Mouse (Mus musculus) cerebellum, adult 2 months (tissue): ENCODE data around the gene Rgs21.

Experiments used
- CTCF ChIP-seq: fragments of 200-500 bp; IDR thresholded peaks from 2 replicates; pipeline ENCODE4 v1.5.1; 2011; ENCODE audit warnings: low read depth, mild to moderate bottlenecking, control low read depth, low read length, moderate library complexity, borderline replicate concordance; ENCODE audit not compliant: insufficient read depth
- POLR2A ChIP-seq: fragments of 200-500 bp; IDR thresholded peaks from 2 replicates; pipeline ENCODE4 v1.6.1; 2011; ENCODE audit warnings: low read length, control low read depth, borderline replicate concordance; ENCODE audit not compliant: insufficient read depth

DNA sequence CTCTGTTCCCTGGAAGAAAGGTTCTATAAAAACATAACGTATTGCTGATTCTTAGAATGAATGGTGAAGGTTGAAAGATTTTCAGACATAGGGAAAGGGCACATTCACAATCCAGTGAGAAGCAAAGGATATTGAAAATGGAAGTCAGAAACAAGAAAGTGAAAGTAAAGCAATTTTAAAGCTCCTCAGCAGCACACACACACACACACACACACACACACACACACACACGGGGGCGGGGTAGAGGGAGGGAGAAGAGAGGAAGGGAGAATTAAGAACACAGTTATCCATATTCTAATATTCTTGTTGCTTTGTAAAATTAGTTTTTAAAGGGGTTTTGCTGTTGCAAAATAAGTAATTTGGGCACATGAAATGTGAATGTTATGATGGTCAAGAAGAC is 2.4 kb upstream of the Rgs21 start:
- no peak for TF ChIP-seq CTCF
- no peak for TF ChIP-seq POLR2A
